Mouse (Mus musculus) layer of hippocampus, adult 2 months (tissue): ENCODE data around the gene Prpsap1. TPM values are rescaled to one million over a fixed set of nuclear protein-coding genes. Genes with fewer than 3 reads are reported as not detected.
"Not testable (repeated sequence)": the region's sequence is repeated elsewhere in the genome, so short reads cannot be mapped to it uniquely, and the experiment has no call there.

Experiments used
- DNase-seq, 2 experiments: peaks; one replicate each; pipeline ENCODE4 v3.0.0; 2022; ENCODE audit warnings: low spot score in 2 of 2
- H3K27ac ChIP-seq: fragments of 200-600 bp; 2 replicates; pipeline ENCODE4 v1.8.1; 2022
- H3K4me3 ChIP-seq: fragments of 200-600 bp; 2 replicates; pipeline ENCODE4 v1.8.1; 2022; ENCODE audit warnings: mild to moderate bottlenecking
- CTCF ChIP-seq: fragments of 200-600 bp; conservative IDR thresholded peaks from 2 replicates; pipeline ENCODE4 v1.8.1; 2022; ENCODE audit warnings: antibody characterized with exemption, mild to moderate bottlenecking, moderate library complexity
- total RNA-seq, 2 experiments: library from RNA; stranded (reverse); gene quantifications; 2 replicates each; pipeline ENCODE4 v1.2.3; 2021

Prpsap1 gene
- total RNA-seq, 2 experiments from 2014 or later, result 84.2 to 98.5 TPM

DNA sequence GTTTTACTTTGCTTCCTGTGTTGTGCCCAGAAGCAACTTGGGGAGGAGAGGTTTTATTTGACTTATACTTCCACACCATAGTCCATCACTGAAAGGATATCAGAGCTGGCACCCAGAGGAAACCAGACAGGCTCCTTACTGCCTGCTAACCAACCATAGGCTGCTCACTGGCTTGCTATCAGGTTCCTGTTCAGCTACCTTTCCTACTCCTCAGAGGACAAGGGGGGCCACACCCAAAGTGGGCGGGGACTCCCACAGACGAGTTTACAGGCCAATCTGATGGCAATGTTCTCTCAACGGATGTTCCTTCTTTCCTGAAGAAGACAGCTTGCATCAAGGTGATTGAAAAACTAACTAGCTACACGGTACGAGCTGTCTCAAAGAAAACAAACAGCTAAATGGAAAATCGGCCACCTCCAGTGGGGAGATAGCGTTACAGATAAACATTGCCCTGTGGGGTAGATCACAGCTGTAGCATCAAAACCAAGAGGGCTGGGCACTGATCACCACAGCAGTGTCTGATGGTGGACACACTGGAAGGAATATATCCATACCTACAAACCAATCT, 17.4 kb upstream of the Prpsap1 start:
- H3K4me3 ChIP-seq, result no peak overlapping the region
- H3K27ac ChIP-seq, result no peak overlapping the region
- DNase-seq, result no peak
- no peak for TF ChIP-seq CTCF

DNA sequence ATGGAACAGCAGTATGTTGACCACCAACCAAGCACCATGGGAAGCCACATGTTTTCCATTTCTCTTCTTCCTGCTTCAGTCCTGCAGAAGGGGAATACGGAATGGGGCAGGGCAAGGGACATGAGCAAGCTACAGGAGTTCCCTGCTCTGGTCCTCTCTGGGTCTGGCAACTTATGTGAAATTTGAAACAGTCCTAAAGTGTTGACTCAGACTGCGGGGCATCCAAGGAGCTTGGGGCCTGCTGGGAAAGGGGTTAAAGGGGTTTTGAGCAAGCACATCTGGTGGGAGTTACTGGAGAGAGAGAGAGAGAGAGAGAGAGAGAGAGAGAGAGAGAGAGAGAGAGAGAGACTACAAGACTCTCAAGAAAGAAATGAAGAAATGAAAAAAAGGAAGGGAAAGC, 14.7 kb upstream of the Prpsap1 start:
- Histone ChIP-seq H3K4me3 (no peak overlapping the region), H3K27ac (no peak overlapping the region)
- TF ChIP-seq CTCF, result no peak
- DNase-seq, result no peak

DNA sequence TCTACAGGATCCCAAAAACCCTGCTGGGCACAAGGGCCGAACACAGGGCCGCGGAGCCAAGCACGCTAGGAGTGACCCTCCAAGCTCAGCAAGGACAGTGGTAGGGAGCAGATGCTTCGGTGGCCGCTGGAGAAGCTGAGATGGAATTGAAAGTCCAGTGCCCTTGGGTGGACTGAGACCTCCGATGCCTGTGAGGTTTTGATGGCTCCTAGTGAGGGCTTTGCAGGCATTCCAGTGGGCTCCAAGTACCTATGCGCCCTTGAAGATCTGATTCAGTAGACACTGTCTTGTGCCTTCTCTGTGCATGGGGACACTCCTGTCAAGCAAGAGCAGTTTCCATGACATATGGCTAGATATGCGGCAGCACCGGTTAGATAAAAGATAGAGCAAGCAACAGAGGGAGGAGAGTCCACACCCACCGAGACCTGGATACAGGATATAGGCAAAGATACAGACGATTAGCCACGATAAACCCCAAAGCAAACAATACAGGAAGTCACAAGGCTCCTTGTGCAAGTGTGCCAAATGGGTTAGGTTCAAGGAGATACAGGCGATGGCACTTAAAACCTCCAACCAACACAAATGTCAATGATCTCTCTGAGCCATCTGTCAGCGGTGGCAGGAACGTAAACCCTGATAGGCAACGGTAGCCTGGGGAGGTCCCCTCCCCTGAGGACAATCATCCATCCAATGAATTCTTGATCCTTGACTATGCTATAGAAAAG, 12.3 kb upstream of the Prpsap1 start:
- H3K27ac ChIP-seq, result no peak overlapping the region
- DNase-seq, result no peak
- H3K4me3 ChIP-seq, result no peak overlapping the region
- TF ChIP-seq CTCF, result no peak

DNA sequence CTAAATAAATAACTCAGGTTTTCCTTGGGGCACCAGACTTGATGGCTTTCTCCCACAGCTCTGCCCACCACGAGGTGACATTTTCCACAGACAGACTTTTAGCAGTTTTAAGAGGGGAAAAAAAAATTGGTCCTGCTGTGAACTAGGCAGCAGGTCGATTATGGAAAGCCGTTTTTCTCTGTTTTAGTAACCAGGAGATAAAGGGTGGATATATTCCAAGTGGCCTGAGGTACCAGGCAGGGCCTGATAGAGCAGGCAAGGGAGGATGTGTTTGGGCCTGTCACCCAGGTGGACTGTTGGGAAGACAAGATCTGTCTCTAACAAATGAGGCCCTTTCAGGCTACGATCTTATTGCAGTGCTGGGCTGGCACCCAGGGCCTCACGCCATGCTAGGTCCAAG, 11.6 kb upstream of the Prpsap1 start:
- Histone ChIP-seq H3K27ac (no peak overlapping the region), H3K4me3 (no peak overlapping the region)
- no peak for DNase-seq

DNA sequence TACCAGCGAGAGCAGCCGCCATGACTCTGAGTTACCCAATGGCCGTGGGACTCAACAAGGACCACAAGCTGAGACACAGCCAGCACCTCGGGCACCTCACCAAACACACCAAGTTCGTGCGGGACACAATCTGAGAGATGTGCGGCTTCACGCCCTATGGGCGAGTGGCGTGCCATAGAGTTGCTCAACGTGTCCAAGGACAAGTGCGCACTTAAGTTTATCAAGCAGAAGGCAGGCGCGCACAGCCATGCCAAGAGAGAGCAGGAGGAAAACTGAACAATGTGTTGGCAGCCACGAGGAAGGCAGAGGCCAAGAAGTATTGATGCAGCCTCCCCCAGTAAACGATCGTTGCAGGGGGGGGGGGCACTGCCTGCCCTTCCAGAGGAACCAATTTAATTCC, 10.5 kb upstream of the Prpsap1 start:
- TF ChIP-seq CTCF, result no peak
- H3K27ac ChIP-seq, result no peak overlapping the region
- no peak for DNase-seq
- no peak overlapping the region for H3K4me3 ChIP-seq

More for the DNA sequence above, 11.6 kb upstream of the Prpsap1 start:
- TF ChIP-seq CTCF, result no peak

DNA sequence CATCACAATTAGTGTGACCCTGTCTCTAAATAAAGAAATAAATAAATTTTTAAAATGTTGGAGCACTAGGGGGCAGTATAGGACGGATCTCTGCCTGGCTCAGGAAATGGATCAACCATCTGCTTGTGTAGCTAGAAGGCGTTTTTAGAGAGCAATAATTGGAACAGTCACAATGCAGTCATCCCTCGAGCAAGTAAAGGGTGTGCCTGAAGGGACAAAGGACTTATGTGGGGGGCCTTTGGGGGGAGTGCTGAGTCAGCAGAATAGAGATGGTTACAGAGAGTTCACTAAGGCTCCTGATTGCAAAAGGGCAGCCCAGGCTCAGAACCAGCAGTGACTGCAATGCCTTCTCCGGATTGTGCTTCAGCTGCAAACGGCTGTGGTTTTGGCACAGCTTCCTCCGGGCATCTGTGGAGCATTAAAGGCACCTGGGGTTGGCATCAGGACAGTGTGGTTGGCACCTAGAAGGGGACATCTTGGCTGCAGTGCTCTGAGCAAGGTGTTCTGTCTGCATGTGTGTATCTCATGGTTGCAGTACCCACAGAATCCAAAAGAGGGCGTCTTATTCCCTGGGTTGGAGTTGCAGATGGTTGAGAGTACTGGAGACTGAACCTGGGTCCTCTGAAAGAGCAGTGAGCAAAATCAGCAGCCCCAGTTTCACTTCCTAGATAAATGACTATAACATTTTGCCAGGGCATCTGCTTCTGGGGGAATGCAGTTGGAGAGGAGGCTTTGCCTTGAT, 7.2 kb upstream of the Prpsap1 start:
- no peak overlapping the region for H3K4me3 ChIP-seq
- peak; percentile 70 for TF ChIP-seq CTCF
- H3K27ac ChIP-seq, result peak overlapping the region; percentile 64
- peak; percentile 49 to 61 for DNase-seq

DNA sequence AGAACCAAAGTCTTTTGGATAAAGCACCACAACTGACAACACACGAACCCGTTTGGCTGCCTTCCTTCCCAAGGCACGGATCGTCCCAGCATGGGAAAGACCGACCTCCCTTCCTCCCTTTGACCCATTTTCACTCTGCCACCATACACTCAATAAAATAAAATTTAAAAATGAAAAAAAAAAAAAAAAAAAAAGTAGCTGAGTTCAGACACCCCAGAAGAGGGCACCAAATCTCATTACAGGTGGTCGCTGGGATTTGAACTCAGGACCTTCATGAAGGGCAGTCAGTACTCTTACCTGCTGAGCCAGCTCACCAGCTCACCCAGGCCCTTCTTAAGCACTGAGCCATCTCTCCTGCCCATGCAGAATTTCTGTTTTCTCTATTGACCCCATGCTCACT, 5.0 kb upstream of the Prpsap1 start:
- H3K4me3 ChIP-seq, result no peak overlapping the region
- no peak for DNase-seq
- H3K27ac ChIP-seq, result no peak overlapping the region

DNA sequence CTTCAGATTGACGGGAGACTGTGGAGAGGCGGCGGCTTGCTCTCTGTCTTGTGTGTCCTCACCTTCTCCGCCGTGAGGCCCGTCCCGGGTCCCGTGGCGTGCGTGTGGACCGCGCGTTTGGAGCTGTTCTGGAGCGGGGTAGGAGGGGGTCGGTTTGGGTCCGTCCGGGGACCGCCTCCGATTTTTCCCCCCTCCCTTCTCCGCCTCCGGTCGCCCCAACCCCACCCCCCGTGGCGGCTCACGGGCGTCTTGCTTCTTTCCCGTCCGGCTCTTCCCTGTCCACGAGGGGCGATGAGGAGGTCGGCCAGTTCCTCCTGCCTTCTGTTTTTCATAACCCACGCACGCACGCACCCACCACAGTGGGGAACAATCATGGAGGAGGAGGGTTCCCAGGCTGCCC, 4.6 kb upstream of the Prpsap1 start:
- no peak overlapping the region for H3K27ac ChIP-seq
- no peak for DNase-seq
- no peak for TF ChIP-seq CTCF
- H3K4me3 ChIP-seq, result no peak overlapping the region

More for the DNA sequence above, 5.0 kb upstream of the Prpsap1 start:
- peak; percentile 37 for TF ChIP-seq CTCF

DNA sequence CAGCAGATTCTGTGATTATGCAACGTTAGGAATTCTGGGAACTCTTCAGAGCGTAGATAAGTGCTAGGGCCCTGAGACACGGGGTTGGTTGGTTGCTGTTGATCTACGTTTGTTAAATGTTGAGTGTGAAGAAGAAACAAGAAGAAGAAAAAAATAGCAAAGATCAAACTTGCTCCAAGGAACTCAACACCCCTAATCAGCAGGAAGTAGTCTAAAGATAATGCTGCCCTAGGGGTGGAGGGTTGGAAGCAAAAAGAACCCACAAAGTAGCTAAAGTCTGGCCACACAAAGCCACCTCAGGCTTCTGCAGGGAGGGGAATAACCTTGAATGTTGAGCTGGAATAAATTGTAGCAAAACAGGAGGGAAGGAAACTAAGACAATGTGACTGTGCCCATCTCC, 3.3 kb upstream of the Prpsap1 start:
- Histone ChIP-seq H3K27ac (no peak overlapping the region), H3K4me3 (no peak overlapping the region)
- TF ChIP-seq CTCF, result no peak
- DNase-seq, result no peak

DNA sequence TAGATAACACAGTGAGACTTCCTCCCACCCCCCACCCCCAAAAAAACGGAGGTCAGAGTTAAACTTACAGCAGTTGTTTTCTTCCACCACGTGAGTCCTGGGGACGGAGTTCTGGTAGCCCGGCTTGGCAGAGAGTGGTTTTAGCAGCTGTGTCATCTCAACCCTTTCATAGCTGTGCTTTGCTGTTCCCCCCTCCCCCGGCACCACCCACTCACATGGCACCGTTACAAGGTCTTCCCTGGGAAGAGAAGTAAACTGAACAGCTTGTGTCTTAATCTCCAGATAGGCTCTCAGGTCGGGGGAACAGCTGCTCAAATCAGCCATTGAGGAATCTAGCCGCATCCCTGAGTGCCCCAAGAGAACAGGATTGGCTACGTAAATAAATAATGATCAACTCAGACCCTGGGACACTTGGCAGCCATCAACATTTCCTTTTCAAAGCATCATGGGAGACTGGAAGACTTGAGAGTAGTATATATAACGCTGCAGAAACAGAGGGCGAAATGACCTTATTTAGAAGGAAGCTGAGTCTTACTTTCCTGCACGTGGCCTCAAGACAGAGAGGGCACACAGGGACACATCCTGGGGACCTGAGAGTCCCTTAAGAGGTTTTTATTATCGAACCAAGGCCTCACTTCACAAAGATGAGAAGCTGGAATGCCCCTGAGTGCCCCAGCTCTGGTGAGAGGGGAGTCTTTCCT, 622 bp upstream of the Prpsap1 start:
- Histone ChIP-seq H3K27ac (peak overlapping the region; percentile 43; the same call in 1 of the 2 replicates), H3K4me3 (no peak overlapping the region)
- TF ChIP-seq CTCF, result no peak
- DNase-seq, result peak; percentile 55

DNA sequence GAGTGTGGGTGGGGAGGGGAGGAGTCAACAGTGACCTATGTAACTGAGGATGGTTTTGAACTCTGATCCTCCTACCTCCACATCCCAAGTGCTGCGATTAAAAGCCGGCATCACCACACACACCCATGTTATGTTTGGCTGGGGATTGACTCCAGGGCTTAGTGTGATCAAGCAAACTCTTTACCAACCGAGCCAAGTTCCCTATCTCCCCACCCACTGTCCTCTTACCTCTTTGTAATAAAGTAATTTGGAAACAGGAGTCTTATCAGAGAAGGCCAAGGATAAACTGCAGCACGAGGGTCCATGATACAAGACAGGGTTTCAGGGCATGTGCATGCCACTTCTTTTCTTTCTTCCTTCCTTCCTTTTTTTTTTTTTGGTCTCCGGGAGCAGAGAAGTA, 811 bp downstream of the Prpsap1 start:
- DNase-seq, result no peak
- Histone ChIP-seq H3K27ac (no peak overlapping the region), H3K4me3 (no peak overlapping the region)
- TF ChIP-seq CTCF, result no peak

DNA sequence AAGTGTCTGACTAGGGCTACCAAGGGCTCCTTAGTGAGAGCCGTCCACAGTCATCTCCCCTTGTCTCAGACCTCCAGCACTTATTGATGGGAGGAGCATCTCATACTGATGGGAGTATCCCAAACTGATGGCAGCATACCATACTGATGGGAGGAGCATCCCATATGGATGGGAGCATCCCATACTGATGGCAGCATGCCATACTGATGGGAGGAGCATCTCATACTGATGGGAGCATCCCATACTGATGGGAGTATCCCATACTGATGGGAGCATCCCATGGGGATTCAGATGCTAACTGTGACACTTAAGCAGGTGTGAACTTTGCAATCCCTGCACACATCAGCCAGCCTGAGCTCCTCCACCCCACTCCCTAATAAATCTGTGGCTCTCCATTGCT, 1.5 kb downstream of the Prpsap1 start:
- not testable (repeated sequence) for DNase-seq, H3K4me3 ChIP-seq, H3K27ac ChIP-seq

DNA sequence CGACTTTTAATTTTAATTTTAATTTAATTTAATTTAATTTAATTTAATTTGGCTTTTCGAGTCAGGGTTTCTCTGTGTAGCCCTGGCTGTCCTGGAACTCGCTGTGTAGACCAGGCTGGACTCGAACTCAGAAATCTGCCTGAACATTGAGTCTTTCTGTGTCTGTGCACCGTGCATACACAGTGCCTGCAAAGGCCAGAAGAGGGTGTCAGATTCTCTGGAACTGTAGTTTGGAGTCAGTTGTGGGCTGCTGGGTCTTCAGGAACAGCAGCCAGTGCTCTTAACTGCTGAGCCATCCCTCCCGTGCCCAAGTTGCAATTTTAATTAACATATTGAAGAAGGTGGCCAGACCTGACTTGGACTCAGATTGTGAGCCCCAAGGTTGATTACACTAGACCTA, 2.7 kb downstream of the Prpsap1 start:
- TF ChIP-seq CTCF, result peak; percentile 21
- Histone ChIP-seq H3K4me3 (no peak overlapping the region; the same call in 1 of the 2 replicates), H3K27ac (peak overlapping the region; percentile 98; the same call in 1 of the 2 replicates)
- DNase-seq, result no peak
